Mouse (Mus musculus) kidney, embryonic 16.5 days (tissue): Measurements from ENCODE around the gene Swt1. TPM values are rescaled to one million over a fixed set of nuclear protein-coding genes. Genes with fewer than 3 reads are reported as not detected.

Experiments used
- ATAC-seq: fragments of 200-750 bp; cut with Nextera tagmentation; 2 replicates; pipeline ENCODE4 v1.8.0; 2017; ENCODE audit warnings: moderate TSS enrichment; ENCODE audit not compliant: low FRiP score, low TSS enrichment
- H3K27ac ChIP-seq: fragments of 300-500 bp; sonication (generic); 2 replicates; pipeline ENCODE4 v1.5.1; 2014; ENCODE audit warnings: low read length
- H3K27me3 ChIP-seq: fragments of 300-500 bp; sonication (generic); 2 replicates; pipeline ENCODE4 v1.6.1; 2014; ENCODE audit warnings: low read length, control low read depth, mixed read lengths; ENCODE audit not compliant: insufficient read depth
- H3K36me3 ChIP-seq: fragments of 300-500 bp; sonication (generic); 2 replicates; pipeline ENCODE4 v1.6.1; 2014; ENCODE audit warnings: low read length, control low read depth, mixed read lengths; ENCODE audit not compliant: insufficient read depth
- H3K4me1 ChIP-seq: fragments of 300-500 bp; sonication (generic); 2 replicates; pipeline ENCODE4 v1.6.1; 2014; ENCODE audit warnings: low read length, control low read depth, mixed read lengths; ENCODE audit not compliant: insufficient read depth
- H3K4me2 ChIP-seq: fragments of 300-500 bp; sonication (generic); replicated peaks from 2 replicates; pipeline ENCODE4 v1.6.1; 2014; ENCODE audit warnings: low read depth, low read length
- H3K4me3 ChIP-seq: fragments of 300-500 bp; sonication (generic); 2 replicates; pipeline ENCODE4 v1.5.1; 2014; ENCODE audit warnings: mild to moderate bottlenecking, low read length
- H3K9ac ChIP-seq: fragments of 300-500 bp; sonication (generic); replicated peaks from 2 replicates; pipeline ENCODE4 v1.6.1; 2014; ENCODE audit warnings: low read length
- H3K9me3 ChIP-seq: fragments of 300-500 bp; sonication (generic); 2 replicates; pipeline ENCODE4 v1.6.1; 2016; ENCODE audit warnings: low read length, control low read depth
- WGBS: fragments of 180-500 bp; shearing (Covaris S2); extraction: QIAGEN DNeasy Blood & Tissue Kit; methylation state at CpG from one replicate; pipeline ENCODE4 v1.1.7; 2014; 5-methylcytosine and 5-hydroxymethylcytosine counted together
- polyA plus RNA-seq: library from polyadenylated mRNA; unstranded; fragments of >200 nt; fragmentation: Nextera tagmentation; extraction: Ambion mirVana; gene quantifications from 2 replicates; pipeline ENCODE4 v1.2.1, GENCODE M21; 2015

Gene Swt1
- polyA plus RNA-seq, 1 experiment from 2014 or later: 17.1 TPM

DNA sequence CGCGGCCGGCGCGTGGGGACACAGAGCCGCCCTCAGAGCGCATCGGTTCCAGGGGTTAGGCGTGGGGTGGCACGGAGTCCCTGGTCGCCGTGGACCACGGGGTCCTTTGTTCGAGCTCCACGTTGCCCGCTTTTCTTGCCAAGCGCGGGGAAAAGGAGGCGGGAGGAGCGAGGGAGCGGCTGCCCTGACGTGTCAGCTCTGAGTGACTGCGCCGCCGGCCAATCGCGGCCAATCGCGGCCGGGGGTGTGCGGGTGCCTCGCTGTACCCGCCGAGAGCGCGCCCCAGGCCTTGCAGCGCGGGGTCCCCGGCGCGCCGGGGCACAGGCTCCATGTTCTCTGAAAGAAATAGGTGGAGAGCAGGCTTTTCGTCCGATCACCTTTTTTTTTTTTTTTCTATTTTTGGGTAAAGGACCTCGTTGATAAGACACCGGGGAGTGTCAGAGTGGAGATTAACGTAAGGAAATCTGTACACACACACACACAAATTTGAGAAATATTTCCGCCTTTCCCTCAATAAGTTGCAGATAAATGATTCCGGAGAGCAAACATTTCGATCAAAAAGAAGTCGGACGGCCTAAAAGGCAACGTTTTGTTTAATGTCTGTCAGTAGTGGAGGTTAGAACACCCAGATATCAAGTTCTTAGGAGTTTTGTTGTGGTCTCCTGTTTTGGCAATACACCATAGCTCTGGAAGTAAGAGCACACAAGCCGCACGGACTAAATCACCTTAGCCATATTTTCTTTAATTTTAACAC lies 83.0 kb downstream of the Swt1 start:
- no peaks in the 10 kb centered on the region for H3K27me3 ChIP-seq
- ATAC-seq: peak; percentile 74
- peaks cover 24% of the 10 kb centered on the region for H3K4me1 ChIP-seq
- H3K9ac ChIP-seq: peak overlapping the region; percentile 99
- peak overlapping the region; percentile 96 for H3K27ac ChIP-seq
- no peaks in the 10 kb centered on the region for H3K9me3 ChIP-seq
- peak overlapping the region; percentile 62 for H3K4me2 ChIP-seq
- H3K36me3 ChIP-seq: peaks cover 2% of the 10 kb centered on the region; the same call in 1 of the 2 replicates
- peak overlapping the region; percentile 96 for H3K4me3 ChIP-seq
- under 1% methylated on average over 55 of the region's 55 CpGs for WGBS

- peak within 1 kb of the TSS; percentile 96 for H3K4me3 ChIP-seq
- peak; percentile 94 for ATAC-seq
- H3K4me2 ChIP-seq: peak within 1 kb of the TSS; percentile 62
- WGBS: under 1% methylated on average over 94 of the region's 104 CpGs
- no peaks in the 10 kb centered on the region for H3K9me3 ChIP-seq
- H3K9ac ChIP-seq: peak within 1 kb of the TSS; percentile 99
- peaks cover 29% of the 10 kb centered on the region for H3K4me1 ChIP-seq
- no peaks in the 10 kb centered on the region for H3K36me3 ChIP-seq
- no peaks in the 10 kb centered on the region for H3K27me3 ChIP-seq
- H3K27ac ChIP-seq: peak within 1 kb of the TSS; percentile 96
Observed at GRCm38 (mm10) chr1:151344283-151345108, 83.8 kb downstream of the Swt1 start, which contains the start of gene Ivns1abp. Ivns1abp (plus strand) TSS chr1:151344477.

DNA sequence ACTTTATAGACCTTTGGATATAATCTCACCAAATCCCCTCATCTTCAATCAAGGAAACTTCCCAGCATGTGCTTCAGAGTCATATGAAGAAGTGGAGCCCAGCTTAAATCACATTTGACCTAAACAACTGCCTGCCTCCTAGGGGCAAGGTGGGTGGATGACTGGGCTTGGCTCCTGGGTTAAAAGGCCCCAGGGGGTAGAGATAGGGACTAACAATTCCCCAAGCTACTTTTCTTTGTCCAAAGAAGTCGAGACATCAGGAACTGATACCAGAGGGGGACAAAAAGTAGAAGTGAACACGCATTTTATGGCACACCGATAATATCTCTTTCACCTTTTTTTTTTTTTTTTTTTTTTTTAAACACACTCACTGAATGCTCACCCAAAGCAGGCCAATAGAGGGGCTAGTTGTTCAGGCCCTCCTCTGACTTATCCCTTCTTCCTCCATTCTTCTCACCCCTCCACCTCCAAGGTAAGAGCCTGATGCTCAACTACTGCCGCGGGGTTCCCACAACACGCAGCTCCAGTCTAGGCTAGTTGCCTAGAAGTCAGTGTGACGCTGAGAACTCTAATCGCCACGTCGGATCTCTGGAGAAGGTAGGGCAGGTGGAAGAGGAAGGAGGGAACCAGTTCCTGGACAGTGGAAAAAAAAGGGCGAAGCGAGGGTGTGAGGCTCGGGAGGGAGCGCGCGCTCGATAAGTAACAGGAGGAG lies 84.5 kb downstream of the Swt1 start:
- H3K4me1 ChIP-seq: peaks cover 31% of the 10 kb centered on the region
- H3K27ac ChIP-seq: peak overlapping the region; percentile 89
- peak overlapping the region; percentile 62 for H3K4me2 ChIP-seq
- ATAC-seq: no peak; the same call in 1 of the 2 replicates
- peak overlapping the region; percentile 70 for H3K9ac ChIP-seq
- H3K27me3 ChIP-seq: no peaks in the 10 kb centered on the region
- under 1% methylated on average over 16 of the region's 17 CpGs for WGBS
- no peaks in the 10 kb centered on the region for H3K9me3 ChIP-seq
- no peaks in the 10 kb centered on the region for H3K36me3 ChIP-seq
- peak overlapping the region; percentile 96 for H3K4me3 ChIP-seq

- Histone ChIP-seq H3K36me3 (no peaks in the 10 kb centered on the region), H3K27ac (peak overlapping the region; percentile 89), H3K4me1 (peaks cover 31% of the 10 kb centered on the region), H3K9ac (peak overlapping the region; percentile 70), H3K9me3 (no peaks in the 10 kb centered on the region), H3K27me3 (no peaks in the 10 kb centered on the region), H3K4me2 (peak overlapping the region; percentile 62), H3K4me3 (peak overlapping the region; percentile 96)
- WGBS: 31% methylated on average over 6 of the region's 6 CpGs
- ATAC-seq: no peak
Observed at GRCm38 (mm10) chr1:151342968-151343367, 85.3 kb downstream of the Swt1 start.

DNA sequence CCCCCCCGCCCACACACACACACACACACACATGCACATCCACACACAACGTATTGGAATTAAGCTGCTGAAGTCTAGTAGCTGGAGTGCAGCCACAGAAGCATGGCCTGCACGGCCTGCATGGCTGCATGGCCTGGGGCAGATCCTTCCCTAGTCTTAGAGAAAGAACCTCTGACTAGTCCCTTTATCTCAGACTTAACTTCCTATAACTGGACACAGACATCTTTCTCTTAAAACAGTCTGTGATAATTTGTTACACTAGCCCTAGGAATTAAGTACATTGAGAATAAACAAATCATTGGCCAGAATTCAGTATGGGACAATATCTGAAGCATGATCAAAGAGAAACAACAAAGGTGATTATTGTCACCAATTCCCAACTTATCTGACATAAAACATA lies 85.9 kb downstream of the Swt1 start:
- 60% methylated on average over 3 of the region's 3 CpGs for whole genome bisulfite sequencing
- H3K4me2 ChIP-seq: peak overlapping the region; percentile 39
- peaks cover 31% of the 10 kb centered on the region for H3K4me1 ChIP-seq
- no peaks in the 10 kb centered on the region for H3K9me3 ChIP-seq
- H3K36me3 ChIP-seq: no peaks in the 10 kb centered on the region
- H3K9ac ChIP-seq: no peak overlapping the region
- H3K4me3 ChIP-seq: no peak overlapping the region
- H3K27me3 ChIP-seq: no peaks in the 10 kb centered on the region
- no peak for ATAC-seq
- H3K27ac ChIP-seq: peak overlapping the region; percentile 61

DNA sequence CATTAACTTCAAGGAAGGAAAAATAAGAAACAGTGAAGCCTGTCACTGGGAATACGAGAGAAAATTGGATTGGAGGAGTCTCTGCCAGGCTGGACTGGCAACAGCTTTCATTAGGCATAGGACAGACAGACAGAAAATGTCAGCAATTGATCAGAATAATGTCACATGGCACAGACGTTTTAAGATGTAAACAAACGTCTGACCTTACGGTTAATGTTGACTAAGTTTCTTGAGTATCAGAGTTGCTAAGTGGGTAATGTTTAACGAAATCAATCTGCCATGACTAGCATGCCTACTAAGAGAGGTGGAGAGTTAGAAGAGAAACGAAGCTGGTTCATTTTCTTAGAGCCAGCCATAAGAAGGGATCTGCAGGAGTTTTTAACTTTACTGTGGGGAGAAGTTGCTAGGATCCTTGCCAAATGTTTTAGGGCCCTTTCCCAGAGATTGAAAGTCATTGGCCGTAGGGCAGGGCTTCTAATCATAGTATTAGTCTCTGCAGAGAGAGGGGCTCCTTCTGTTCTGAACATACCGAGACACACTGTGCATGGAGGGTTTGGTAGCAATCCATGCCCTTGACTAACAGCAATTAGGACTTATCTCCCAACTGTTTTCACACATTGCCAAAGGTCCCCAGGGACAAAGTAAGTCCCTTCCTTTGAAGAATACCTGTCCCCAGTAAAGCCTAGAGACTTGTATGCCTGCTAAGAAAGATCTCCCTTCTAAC lies 86.8 kb downstream of the Swt1 start:
- no peak for ATAC-seq
- Histone ChIP-seq H3K9me3 (no peaks in the 10 kb centered on the region), H3K4me1 (peaks cover 24% of the 10 kb centered on the region), H3K4me2 (peak overlapping the region; percentile 39), H3K27ac (peak overlapping the region; percentile 93), H3K4me3 (no peak overlapping the region), H3K27me3 (no peaks in the 10 kb centered on the region), H3K36me3 (no peaks in the 10 kb centered on the region), H3K9ac (peak overlapping the region; percentile 32)
- WGBS: 37% methylated on average over 8 of the region's 8 CpGs

DNA sequence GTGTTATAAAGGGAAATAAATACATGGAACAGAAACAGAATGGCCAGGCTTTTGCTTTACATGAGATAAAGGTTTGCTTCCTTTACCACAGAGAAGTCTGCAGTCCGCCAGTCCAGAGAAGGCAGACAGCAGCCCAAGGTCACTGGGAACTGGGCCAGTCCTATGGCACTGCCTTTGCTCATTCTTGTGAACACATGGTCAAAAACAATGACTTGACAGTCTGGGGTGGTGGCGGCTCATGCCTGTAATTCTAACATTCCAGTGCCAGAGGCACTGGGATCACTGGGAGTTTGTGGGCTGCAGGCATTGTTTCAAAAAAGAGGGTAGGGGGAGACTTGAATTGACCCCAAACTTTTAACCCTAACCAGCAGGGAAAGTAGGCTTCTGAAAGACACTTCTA lies 89.3 kb downstream of the Swt1 start:
- Histone ChIP-seq H3K27ac (peak overlapping the region; percentile 23; the same call in 1 of the 2 replicates), H3K9me3 (no peaks in the 10 kb centered on the region), H3K4me1 (peaks cover 21% of the 10 kb centered on the region), H3K9ac (no peak overlapping the region), H3K27me3 (no peaks in the 10 kb centered on the region), H3K36me3 (no peaks in the 10 kb centered on the region), H3K4me2 (no peak overlapping the region), H3K4me3 (no peak overlapping the region)
- ATAC-seq: no peak
- WGBS: 58% methylated on average over 2 of the region's 2 CpGs

DNA sequence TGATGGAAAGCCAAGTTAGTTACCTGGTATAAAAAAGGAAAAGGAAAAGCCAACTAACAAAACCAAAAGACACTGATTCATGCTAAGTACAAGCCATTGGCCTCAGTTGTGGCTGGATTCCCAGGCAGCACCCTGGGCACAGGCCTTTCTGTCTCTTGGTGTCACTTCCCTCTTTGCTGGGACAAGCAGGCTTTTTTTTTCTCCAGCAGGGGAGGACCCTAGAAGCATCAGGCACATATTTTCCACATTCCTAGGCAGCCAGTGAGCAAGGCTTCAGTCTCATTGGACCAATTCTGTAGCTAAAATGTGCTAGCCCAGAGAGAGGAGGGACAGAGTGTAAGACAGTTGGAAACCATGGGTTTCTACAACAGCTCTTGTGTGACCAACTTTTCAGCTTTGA lies 90.0 kb downstream of the Swt1 start:
- H3K4me3 ChIP-seq: no peak overlapping the region
- no peak overlapping the region for H3K9ac ChIP-seq
- peaks cover 21% of the 10 kb centered on the region for H3K4me1 ChIP-seq
- no peaks in the 10 kb centered on the region for H3K27me3 ChIP-seq
- ATAC-seq: no peak
- no peaks in the 10 kb centered on the region for H3K9me3 ChIP-seq
- H3K36me3 ChIP-seq: no peaks in the 10 kb centered on the region
- 0 out of 2 replicates have a peak overlapping the region, but pooled peaks have one; percentile 23 for H3K27ac ChIP-seq
- H3K4me2 ChIP-seq: no peak overlapping the region

- H3K4me2 ChIP-seq: no peak overlapping the region
- no peaks in the 10 kb centered on the region for H3K27me3 ChIP-seq
- WGBS: 73% methylated on average over 3 of the region's 3 CpGs
- no peak for ATAC-seq
- H3K4me1 ChIP-seq: no peaks in the 10 kb centered on the region
- no peak overlapping the region for H3K4me3 ChIP-seq
- H3K9me3 ChIP-seq: no peaks in the 10 kb centered on the region
- H3K36me3 ChIP-seq: no peaks in the 10 kb centered on the region
- H3K27ac ChIP-seq: no peak overlapping the region
- no peak overlapping the region for H3K9ac ChIP-seq
Observed at GRCm38 (mm10) chr1:151332819-151333218, 95.4 kb downstream of the Swt1 start.
